Mouse (Mus musculus): ENCODE results near the gene Jmjd7.

- TF ChIP-seq POLR2A (IDR thresholded peaks at IDR 0.05; ENCODE audit: borderline replicate concordance, extremely low read depth, low read depth, low read length): no peak
- TF ChIP-seq CTCF (IDR thresholded peaks at IDR 0.05; ENCODE audit: insufficient read depth, low read length): no peak
These were observed 31.5 kb downstream of the Jmjd7 start for GRCm38 (mm10) chr2:120058818-120059217.
